Mouse (Mus musculus) midbrain, embryonic 11.5 days (tissue): Measurements from ENCODE around the gene Tmem136. TPM values are rescaled to one million over a fixed set of nuclear protein-coding genes. Genes with fewer than 3 reads are reported as not detected.

Experiments used
- ATAC-seq: fragments of 200-750 bp; cut with Nextera tagmentation; 2 replicates; pipeline ENCODE4 v1.8.0; 2017; ENCODE audit warnings: moderate TSS enrichment, moderate library complexity; ENCODE audit not compliant: low FRiP score
- DNase-seq: peaks from one replicate; pipeline ENCODE4 v3.0.0; 2015; ENCODE audit warnings: low spot score; ENCODE audit errors: missing footprints
- H3K27ac ChIP-seq: fragments of 300-500 bp; sonication (generic); 2 replicates; pipeline ENCODE4 v1.5.1; 2014; ENCODE audit warnings: low read depth, low read length
- H3K27me3 ChIP-seq: fragments of 300-500 bp; sonication (generic); 2 replicates; pipeline ENCODE4 v1.6.1; 2014; ENCODE audit warnings: mild to moderate bottlenecking, low read length, moderate library complexity, mixed read lengths; ENCODE audit not compliant: control insufficient read depth, insufficient read depth
- H3K36me3 ChIP-seq: fragments of 300-500 bp; sonication (generic); 2 replicates; pipeline ENCODE4 v1.6.1; 2014; ENCODE audit warnings: mild to moderate bottlenecking, low read length, moderate library complexity, mixed read lengths; ENCODE audit not compliant: control insufficient read depth, insufficient read depth
- H3K4me1 ChIP-seq: fragments of 300-500 bp; sonication (generic); 2 replicates; pipeline ENCODE4 v1.6.1; 2014; ENCODE audit warnings: low read length; ENCODE audit not compliant: control insufficient read depth, insufficient read depth
- H3K4me2 ChIP-seq: fragments of 300-500 bp; sonication (generic); 2 replicates; pipeline ENCODE4 v1.6.1; 2014; ENCODE audit warnings: mild to moderate bottlenecking, moderate library complexity
- H3K4me3 ChIP-seq: fragments of 300-500 bp; sonication (generic); 2 replicates; pipeline ENCODE4 v1.5.1; 2014; ENCODE audit warnings: low read depth, low read length
- H3K9ac ChIP-seq: fragments of 300-500 bp; sonication (generic); 2 replicates; pipeline ENCODE4 v1.6.1; 2014; ENCODE audit warnings: low read length
- H3K9me3 ChIP-seq: fragments of 300-500 bp; sonication (generic); 2 replicates; pipeline ENCODE4 v1.6.1; 2016; ENCODE audit warnings: low read length; ENCODE audit not compliant: control insufficient read depth
- WGBS: fragments of 180-500 bp; shearing (Covaris S2); extraction: QIAGEN DNeasy Blood & Tissue Kit; methylation state at CpG from one replicate; pipeline ENCODE4 v1.1.7; 2014; 5-methylcytosine and 5-hydroxymethylcytosine counted together
- polyA plus RNA-seq: library from polyadenylated mRNA; unstranded; fragments of >200 nt; fragmentation: Nextera tagmentation; extraction: Ambion mirVana; gene quantifications from 2 replicates; pipeline ENCODE4 v1.2.1, GENCODE M21; 2014

The Tmem136 gene
- polyA plus RNA-seq, 1 experiment from 2014 or later = 13.9 TPM

- peak; percentile 99 for DNase-seq
- Histone ChIP-seq H3K27me3 (no peaks in the 10 kb centered on the region), H3K9me3 (no peaks in the 10 kb centered on the region), H3K4me3 (peak overlapping the region; percentile 90), H3K9ac (peak overlapping the region; percentile 93), H3K4me1 (peaks cover 21% of the 10 kb centered on the region), H3K36me3 (no peaks in the 10 kb centered on the region), H3K4me2 (peak overlapping the region; percentile 74), H3K27ac (peak overlapping the region; percentile 83)
- WGBS = under 1% methylated on average over 90 of the region's 91 CpGs
- ATAC-seq = peak; percentile 91
Measured at GRCm38 (mm10) chr9:43105664-43106361, 10.6 kb downstream of the Tmem136 start.

- Histone ChIP-seq H3K27me3 (no peaks in the 10 kb centered on the region), H3K9me3 (no peaks in the 10 kb centered on the region), H3K9ac (peak overlapping the region; percentile 93), H3K4me2 (peak overlapping the region; percentile 74), H3K4me3 (peak overlapping the region; percentile 90), H3K4me1 (peaks cover 21% of the 10 kb centered on the region), H3K36me3 (no peaks in the 10 kb centered on the region), H3K27ac (peak overlapping the region; percentile 83)
- peak; percentile 94 for DNase-seq
- under 1% methylated on average over 40 of the region's 40 CpGs for WGBS
- 0 out of 2 replicates have a peak, but pooled peaks have one; percentile 10 for ATAC-seq
Measured at GRCm38 (mm10) chr9:43104873-43105663, 11.3 kb downstream of the Tmem136 start.

GRCm38 (mm10) chr9:43104526-43104872 is 11.9 kb downstream of the Tmem136 start:
- 13% methylated on average over 4 of the region's 4 CpGs for WGBS

GRCm38 (mm10) chr9:43103675-43104299 is 12.6 kb downstream of the Tmem136 start:
- H3K9ac ChIP-seq = no peak overlapping the region

More at GRCm38 (mm10) chr9:43104526-43104872, 11.9 kb downstream of the Tmem136 start:
- H3K4me3 ChIP-seq = peak overlapping the region; percentile 90
- no peaks in the 10 kb centered on the region for H3K27me3 ChIP-seq
- peak overlapping the region; percentile 93 for H3K9ac ChIP-seq
- no peak overlapping the region for H3K27ac ChIP-seq
- H3K36me3 ChIP-seq = no peaks in the 10 kb centered on the region
- peak overlapping the region; percentile 74 for H3K4me2 ChIP-seq
- H3K4me1 ChIP-seq = peaks cover 21% of the 10 kb centered on the region
- H3K9me3 ChIP-seq = no peaks in the 10 kb centered on the region
- ATAC-seq = no peak
- DNase-seq = no peak

GRCm38 (mm10) chr9:43102931-43103330 is 13.4 kb downstream of the Tmem136 start:
- no peaks in the 10 kb centered on the region for H3K9me3 ChIP-seq
- WGBS = 93% methylated on average over 2 of the region's 2 CpGs
- H3K27ac ChIP-seq = no peak overlapping the region
- H3K9ac ChIP-seq = no peak overlapping the region
- H3K36me3 ChIP-seq = no peaks in the 10 kb centered on the region
- peaks cover 21% of the 10 kb centered on the region for H3K4me1 ChIP-seq
- 0 out of 2 replicates have a peak overlapping the region, but pooled peaks have one; percentile 6 for H3K4me3 ChIP-seq
- DNase-seq (no peak), ATAC-seq (no peak)
- no peaks in the 10 kb centered on the region for H3K27me3 ChIP-seq
- H3K4me2 ChIP-seq = peak overlapping the region; percentile 74

More at GRCm38 (mm10) chr9:43103675-43104299, 12.6 kb downstream of the Tmem136 start:
- no peak for DNase-seq
- H3K36me3 ChIP-seq = no peaks in the 10 kb centered on the region
- H3K4me1 ChIP-seq = peaks cover 21% of the 10 kb centered on the region
- ATAC-seq = no peak
- no peak overlapping the region for H3K27ac ChIP-seq
- no peaks in the 10 kb centered on the region for H3K9me3 ChIP-seq
- H3K4me2 ChIP-seq = peak overlapping the region; percentile 74
- H3K27me3 ChIP-seq = no peaks in the 10 kb centered on the region
- WGBS = 44% methylated on average over 4 of the region's 4 CpGs
- peak overlapping the region; percentile 90 for H3K4me3 ChIP-seq

- Histone ChIP-seq H3K4me2 (no peak overlapping the region), H3K4me3 (no peak overlapping the region), H3K9ac (no peak overlapping the region), H3K27me3 (no peaks in the 10 kb centered on the region), H3K27ac (peak overlapping the region; percentile 12; the same call in 1 of the 2 replicates), H3K4me1 (peaks cover 21% of the 10 kb centered on the region), H3K9me3 (no peaks in the 10 kb centered on the region), H3K36me3 (no peaks in the 10 kb centered on the region)
- DNase-seq = no peak
- 81% methylated on average over 8 of the region's 8 CpGs for WGBS
- no peak for ATAC-seq
Measured at GRCm38 (mm10) chr9:43101936-43102595, 14.3 kb downstream of the Tmem136 start.

- H3K4me2 ChIP-seq = no peak overlapping the region
- no peak for ATAC-seq
- no peak overlapping the region for H3K9ac ChIP-seq
- no peak for DNase-seq
- no peaks in the 10 kb centered on the region for H3K36me3 ChIP-seq
- H3K27ac ChIP-seq = no peak overlapping the region
- no peaks in the 10 kb centered on the region for H3K27me3 ChIP-seq
- H3K9me3 ChIP-seq = no peaks in the 10 kb centered on the region
- H3K4me3 ChIP-seq = no peak overlapping the region
- 76% methylated on average over 4 of the region's 4 CpGs for WGBS
- peaks cover 13% of the 10 kb centered on the region for H3K4me1 ChIP-seq
Measured at GRCm38 (mm10) chr9:43098922-43099321, 17.4 kb downstream of the Tmem136 start.

- no peak overlapping the region for H3K9ac ChIP-seq
- no peaks in the 10 kb centered on the region for H3K27me3 ChIP-seq
- 93% methylated on average over 3 of the region's 3 CpGs for WGBS
- H3K4me2 ChIP-seq = no peak overlapping the region
- ATAC-seq (no peak), DNase-seq (no peak)
- no peak overlapping the region for H3K4me3 ChIP-seq
- no peaks in the 10 kb centered on the region for H3K36me3 ChIP-seq
- no peaks in the 10 kb centered on the region for H3K9me3 ChIP-seq
- H3K4me1 ChIP-seq = peaks cover 6% of the 10 kb centered on the region
- H3K27ac ChIP-seq = no peak overlapping the region
Measured at GRCm38 (mm10) chr9:43097801-43098557, 18.4 kb downstream of the Tmem136 start.
